Mouse (Mus musculus): ENCODE results near the gene Ctbp2.

DNA sequence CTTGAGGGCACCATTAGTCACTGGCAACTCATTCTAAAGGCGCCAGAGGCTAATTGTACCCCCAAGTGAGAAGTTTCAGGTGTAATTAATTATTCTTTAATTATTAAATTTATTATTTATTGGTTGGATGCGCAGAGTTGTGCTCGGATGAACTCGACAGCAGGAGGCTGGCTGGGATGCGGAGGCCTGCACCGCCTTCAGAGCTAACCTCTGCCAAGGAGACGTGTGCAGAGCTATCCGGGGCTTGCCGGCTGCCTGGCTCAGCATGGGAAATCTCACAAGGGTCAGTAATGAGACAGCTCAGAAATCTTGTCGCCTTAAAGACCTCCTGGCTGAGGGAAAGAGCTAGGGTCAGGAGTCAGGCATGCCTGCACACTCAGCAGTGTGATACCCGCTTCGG is 31.5 kb upstream of the Ctbp2 start:
- no peak for TF ChIP-seq GATA1 (IDR thresholded peaks at IDR 0.05; ENCODE audit: borderline replicate concordance, low read length)
- TF ChIP-seq FLI1 (IDR thresholded peaks at IDR 0.05; ENCODE audit: low read length): no peak

All from megakaryocyte, embryonic 14.5 days (primary cell).